Comparison of ENCODE assay signal across 11 mouse cellular contexts in genomic region chr5:92112175-92112574, GRCm38 (mm10). TPM values are rescaled to one million over a fixed set of nuclear protein-coding genes. Genes with fewer than 3 reads are reported as not detected.
DNase-seq lines count a peak whose midpoint lies in the region; ATAC-seq and TF ChIP-seq lines count a peak whose summit lies in the region.
"Had no signal": no experiment of that assay in that cellular context is flagged by ENCODE, and none has a peak within 500 bp of the region (broad histone marks: within the 10 kb centered on the region; RNA-seq: fewer than 3 reads in every experiment).

No protein-coding gene starts in this region.

- peak overlapping the region; percentile 20 to 28; a peak in 3 of 4 replicates for H3K4me3 ChIP-seq in heart, embryonic 14.5 days (ENCODE audit: control insufficient read depth in 1 of 2, insufficient read depth in 1 of 2, low read depth in 1 of 2, low read length in 2 of 2)
- H3K4me3 ChIP-seq in brown adipose tissue, adult 24 weeks (ENCODE audit: insufficient read depth, low read depth, low read length) = peak overlapping the region; percentile 55
- H3K4me3 ChIP-seq in hindbrain, embryonic 12.5 days = no peak overlapping the region
- peak overlapping the region; percentile 12; the same call in 1 of the 2 replicates for H3K4me3 ChIP-seq in liver, postnatal 0 days (ENCODE audit: low read depth, low read length)

- H3K36me3 ChIP-seq in heart, embryonic 14.5 days (ENCODE audit: control insufficient read depth, insufficient read depth, low read length) = no peaks in the 10 kb centered on the region
- H3K36me3 ChIP-seq in hindbrain, embryonic 12.5 days = no peaks in the 10 kb centered on the region
- no peaks in the 10 kb centered on the region for H3K36me3 ChIP-seq in liver, postnatal 0 days (replicated peaks; ENCODE audit: insufficient read depth, low read length)

- no peak for TF ChIP-seq EP300 in liver, postnatal 0 days (IDR thresholded peaks at IDR 0.05; ENCODE audit: low read depth)

- 12% methylated on average over 6 of the region's 6 CpGs for WGBS in heart, embryonic 14.5 days
- 7% methylated on average over 6 of the region's 6 CpGs for WGBS in hindbrain, embryonic 12.5 days
- WGBS in liver, postnatal 0 days (ENCODE audit: insufficient replicate concordance) = 15% methylated on average over 6 of the region's 6 CpGs

- TF ChIP-seq CTCF in liver, postnatal 0 days (IDR thresholded peaks at IDR 0.05; ENCODE audit: low read depth) = no peak

- H3K4me1 ChIP-seq in heart, embryonic 14.5 days (ENCODE audit: control insufficient read depth in 2 of 2, insufficient read depth in 2 of 2, low read length in 2 of 2) = peaks cover 0 to 5% of the 10 kb centered on the region in 2 experiments; a peak in 1 of 4 replicates
- 0 out of 2 replicates have a peak, but pooled peaks cover 2% of the 10 kb centered on the region for H3K4me1 ChIP-seq in brown adipose tissue, adult 24 weeks (ENCODE audit: control insufficient read depth, insufficient read depth, insufficient read length, low read length)
- peaks cover 9% of the 10 kb centered on the region for H3K4me1 ChIP-seq in hindbrain, embryonic 12.5 days
- H3K4me1 ChIP-seq in liver, postnatal 0 days (ENCODE audit: insufficient read depth) = peaks cover 5% of the 10 kb centered on the region; the same call in 1 of the 2 replicates

- DNase-seq in heart, postnatal 4 days = no peak
- no peak for DNase-seq in liver, postnatal 0 days
- no peak for DNase-seq in cerebellum, adult 11-12 months
- no peak for DNase-seq in urinary bladder, postnatal 36 days (ENCODE audit: low spot score in 2 of 2)
- DNase-seq: adrenal gland, postnatal 36 days; right cerebral cortex, postnatal 4 days had no signal

- H3K27ac ChIP-seq in heart, embryonic 14.5 days (replicated peaks in 1 of 2; ENCODE audit: control insufficient read depth in 1 of 2, insufficient read depth in 1 of 2, low read depth in 2 of 2, low read length in 2 of 2) = no peak overlapping the region
- H3K27ac ChIP-seq in brown adipose tissue, adult 24 weeks (replicated peaks; ENCODE audit: low read depth, low read length) = peak overlapping the region; percentile 43; the same call in 1 of the 2 replicates
- no peak overlapping the region for H3K27ac ChIP-seq in hindbrain, embryonic 12.5 days
- no peak overlapping the region for H3K27ac ChIP-seq in liver, postnatal 0 days (ENCODE audit: low read depth)

- H3K27me3 ChIP-seq in heart, embryonic 14.5 days (ENCODE audit: control insufficient read depth, insufficient read depth, low read length) = no peaks in the 10 kb centered on the region
- H3K27me3 ChIP-seq in hindbrain, embryonic 12.5 days = peaks cover 4% of the 10 kb centered on the region; the same call in 1 of the 2 replicates
- no peaks in the 10 kb centered on the region; the same call in 1 of the 2 replicates for H3K27me3 ChIP-seq in liver, postnatal 0 days (ENCODE audit: insufficient read depth, low read length)
- H3K27me3 ChIP-seq: CH12.LX had no signal

- peak overlapping the region; percentile 47; the same call in 1 of the 2 replicates for H3K9ac ChIP-seq in heart, embryonic 14.5 days (ENCODE audit: low read length)
- no peak overlapping the region for H3K9ac ChIP-seq in hindbrain, embryonic 12.5 days
- H3K9ac ChIP-seq in liver, postnatal 0 days (replicated peaks) = peak overlapping the region; percentile 44; the same call in 1 of the 2 replicates

- ATAC-seq in heart, embryonic 14.5 days (ENCODE audit: insufficient number of reproducible peaks, insufficient read depth, low FRiP score, low read depth) = no peak
- no peak for ATAC-seq in hindbrain, embryonic 12.5 days (ENCODE audit: low FRiP score)
- no peak for ATAC-seq in liver, postnatal 0 days
- ATAC-seq in frontal cortex, adult (ENCODE audit: low TSS enrichment) = no peak

- H3K4me2 ChIP-seq in heart, embryonic 14.5 days (ENCODE audit: low read length) = peak overlapping the region; percentile 61
- peak overlapping the region; percentile 37 for H3K4me2 ChIP-seq in hindbrain, embryonic 12.5 days (replicated peaks)
- peak overlapping the region; percentile 63 for H3K4me2 ChIP-seq in liver, postnatal 0 days (ENCODE audit: low read depth, low read length)

- no peaks in the 10 kb centered on the region for H3K9me3 ChIP-seq in heart, embryonic 14.5 days (ENCODE audit: control insufficient read depth, low read length)
- no peaks in the 10 kb centered on the region for H3K9me3 ChIP-seq in hindbrain, embryonic 12.5 days (replicated peaks)
- H3K9me3 ChIP-seq in liver, postnatal 0 days (ENCODE audit: low read length) = no peaks in the 10 kb centered on the region

RNA-seq across cellular contexts. Expression of gene Uso1, which starts 25.6 kb away (rescaled TPM):
- polyA plus RNA-seq in heart, embryonic 14.5 days (2014; fragmentation: Nextera tagmentation; extraction: Ambion mirVana) = 21.3 and 22.9 TPM in 2 replicates
- 10 to 100 TPM; 46.4 to 47.3 TPM for total RNA-seq in heart, postnatal 4 days (2021)
- polyA plus RNA-seq in brown adipose tissue, adult 24 weeks (2012; ENCODE audit: insufficient read depth, insufficient read length, missing spikeins) = 36.8 and 41.5 TPM in 2 replicates
- 55.4 and 55.6 TPM in 2 replicates for polyA plus RNA-seq in hindbrain, embryonic 12.5 days (2016; fragmentation: Nextera tagmentation; extraction: Ambion mirVana)
- 22.0 and 22.2 TPM in 2 replicates for polyA plus RNA-seq in liver, postnatal 0 days (2015; fragmentation: Nextera tagmentation; extraction: Ambion mirVana)

RNA-seq across cellular contexts. Expression of gene G3bp2, which starts 28.7 kb away (rescaled TPM):
- polyA plus RNA-seq in heart, embryonic 14.5 days (2014; fragmentation: Nextera tagmentation; extraction: Ambion mirVana) = 141 and 151 TPM in 2 replicates
- 10 to 100 TPM; 81.1 to 82.9 TPM for total RNA-seq in heart, postnatal 4 days (2021)
- polyA plus RNA-seq in brown adipose tissue, adult 24 weeks (2012; ENCODE audit: insufficient read depth, insufficient read length, missing spikeins) = 59.2 and 82.6 TPM in 2 replicates
- polyA plus RNA-seq in hindbrain, embryonic 12.5 days (2016; fragmentation: Nextera tagmentation; extraction: Ambion mirVana) = 334 and 368 TPM in 2 replicates
- 46.7 and 50.1 TPM in 2 replicates for polyA plus RNA-seq in liver, postnatal 0 days (2015; fragmentation: Nextera tagmentation; extraction: Ambion mirVana)
